In the genomic region with DNA sequence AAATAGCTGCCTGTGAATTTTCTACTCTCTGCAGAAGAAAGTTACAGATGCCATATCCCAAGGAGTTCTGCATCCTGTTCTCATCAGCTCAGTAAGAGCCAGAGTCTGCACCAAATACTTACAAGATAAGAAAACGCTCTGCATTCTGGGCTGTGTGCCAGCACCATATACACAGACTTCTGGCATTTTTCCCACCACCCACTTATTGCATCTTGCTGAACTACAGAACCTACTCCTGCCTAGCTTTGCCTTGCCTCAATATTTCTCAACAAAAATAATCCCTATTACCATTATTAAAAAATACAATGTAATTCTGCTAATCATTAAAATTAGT, we compare ENCODE assay signal across 9 mouse cellular contexts.
A peak's percentile ranks its signal among the peaks of the same experiment; 100 is the strongest.
DNase-seq lines count a peak whose midpoint lies in the region; ATAC-seq lines count a peak whose summit lies in the region.
"Had no signal": no experiment of that assay in that cellular context is flagged by ENCODE, and none has a peak within 500 bp of the region (broad histone marks: within the 10 kb centered on the region; RNA-seq: fewer than 3 reads in every experiment).

No protein-coding gene starts in this region.

- H3K4me1 ChIP-seq in forebrain, embryonic 15.5 days, result no peaks in the 10 kb centered on the region
- no peaks in the 10 kb centered on the region for H3K4me1 ChIP-seq in forebrain, embryonic 11.5 days (replicated peaks; ENCODE audit: control insufficient read depth, insufficient read depth, low read length)
- peaks cover 16% of the 10 kb centered on the region for H3K4me1 ChIP-seq in lung, embryonic 16.5 days (replicated peaks; ENCODE audit: control insufficient read depth, insufficient read depth, low read length)
- H3K4me1 ChIP-seq: liver, embryonic 15.5 days had no signal

- WGBS in forebrain, embryonic 15.5 days, result 16% methylated on average over 1 of the region's 1 CpGs
- WGBS in forebrain, embryonic 11.5 days, result 76% methylated on average over 1 of the region's 1 CpGs
- 3% methylated on average over 1 of the region's 1 CpGs for WGBS in lung, embryonic 16.5 days

- no peaks in the 10 kb centered on the region for H3K36me3 ChIP-seq in forebrain, embryonic 15.5 days
- no peaks in the 10 kb centered on the region for H3K36me3 ChIP-seq in forebrain, embryonic 11.5 days (ENCODE audit: control insufficient read depth, insufficient read depth, low read length)
- no peaks in the 10 kb centered on the region for H3K36me3 ChIP-seq in lung, embryonic 16.5 days (ENCODE audit: control insufficient read depth, insufficient read depth, low read length)
- H3K36me3 ChIP-seq: liver, embryonic 15.5 days had no signal

- ATAC-seq in forebrain, embryonic 15.5 days (replicated peaks), result peak; percentile 48; the same call in 1 of the 2 replicates
- no peak for ATAC-seq in forebrain, embryonic 11.5 days (replicated peaks; ENCODE audit: low FRiP score)
- peak; percentile 83 for ATAC-seq in lung, embryonic 16.5 days (ENCODE audit: low read depth)
- no peak for ATAC-seq in erythroid progenitor cell, adult 5-6 weeks (replicated peaks; ENCODE audit: low FRiP score, poor library complexity, severe bottlenecking)

- H3K4me3 ChIP-seq in forebrain, embryonic 15.5 days, result no peak overlapping the region
- no peak overlapping the region for H3K4me3 ChIP-seq in forebrain, embryonic 11.5 days (ENCODE audit: low read depth, low read length)
- H3K4me3 ChIP-seq in lung, embryonic 16.5 days (ENCODE audit: low read length), result no peak overlapping the region
- H3K4me3 ChIP-seq: liver, embryonic 15.5 days had no signal

- H3K9me3 ChIP-seq in forebrain, embryonic 15.5 days, result no peaks in the 10 kb centered on the region
- H3K9me3 ChIP-seq in forebrain, embryonic 11.5 days (ENCODE audit: control insufficient read depth, low read length), result no peaks in the 10 kb centered on the region
- no peaks in the 10 kb centered on the region for H3K9me3 ChIP-seq in lung, embryonic 16.5 days (ENCODE audit: control insufficient read depth, low read length)
- H3K9me3 ChIP-seq: liver, embryonic 15.5 days had no signal

- H3K9ac ChIP-seq in forebrain, embryonic 15.5 days (replicated peaks), result no peak overlapping the region
- no peak overlapping the region for H3K9ac ChIP-seq in forebrain, embryonic 11.5 days (ENCODE audit: low read length)
- H3K9ac ChIP-seq in lung, embryonic 16.5 days (ENCODE audit: low read length), result no peak overlapping the region
- H3K9ac ChIP-seq: liver, embryonic 15.5 days had no signal

- no peak for DNase-seq in forebrain, embryonic 11.5 days (ENCODE audit: low spot score)
- DNase-seq in 416B (ENCODE audit: low read depth), result peak; percentile 33
- DNase-seq in layer of hippocampus, adult 11-12 months (ENCODE audit: low spot score), result peak; percentile 63
- DNase-seq in c-Kit-positive CD71-positive TER-119-positive erythroid progenitor cells, embryonic 14.5 days (ENCODE audit: low spot score), result no peak
- DNase-seq in adrenal gland, postnatal 4 days (ENCODE audit: low spot score in 2 of 2), result no peak

- no peak overlapping the region for H3K27ac ChIP-seq in forebrain, embryonic 15.5 days (replicated peaks)
- no peak overlapping the region for H3K27ac ChIP-seq in forebrain, embryonic 11.5 days (ENCODE audit: low read depth, low read length)
- H3K27ac ChIP-seq in lung, embryonic 16.5 days (ENCODE audit: low read length), result peak overlapping the region; percentile 91
- H3K27ac ChIP-seq: liver, embryonic 15.5 days had no signal

- no peak overlapping the region for H3K4me2 ChIP-seq in forebrain, embryonic 15.5 days (replicated peaks)
- no peak overlapping the region for H3K4me2 ChIP-seq in forebrain, embryonic 11.5 days (ENCODE audit: low read depth, low read length, severe bottlenecking)
- H3K4me2 ChIP-seq in lung, embryonic 16.5 days (ENCODE audit: low read depth, low read length), result no peak overlapping the region
- H3K4me2 ChIP-seq: liver, embryonic 15.5 days had no signal

- no peaks in the 10 kb centered on the region for H3K27me3 ChIP-seq in forebrain, embryonic 15.5 days
- no peaks in the 10 kb centered on the region for H3K27me3 ChIP-seq in forebrain, embryonic 11.5 days (ENCODE audit: control insufficient read depth, insufficient read depth, low read length)
- H3K27me3 ChIP-seq in lung, embryonic 16.5 days (ENCODE audit: control insufficient read depth, insufficient read depth, low read depth, low read length), result no peaks in the 10 kb centered on the region
- H3K27me3 ChIP-seq: liver, embryonic 15.5 days had no signal

Comparison
In these comparisons a context has a peak if more than half of its experiments do, and no peak if none do; other contexts are left out.
1. ATAC-seq: peak in forebrain, embryonic 15.5 days (single experiment) and lung, embryonic 16.5 days (single experiment); none in forebrain, embryonic 11.5 days (single experiment) and erythroid progenitor cell, adult 5-6 weeks (single experiment).
2. DNase-seq: peak in 416B (single experiment) and layer of hippocampus, adult 11-12 months (single experiment); none in forebrain, embryonic 11.5 days (single experiment), c-Kit-positive CD71-positive TER-119-positive erythroid progenitor cells, embryonic 14.5 days (single experiment) and adrenal gland, postnatal 4 days (0 of 2).